Mouse (Mus musculus) right cerebral cortex, postnatal 25 days (tissue): ENCODE data around the gene St3gal3.

Experiments used
- DNase-seq: peaks from one replicate; pipeline ENCODE4 v3.0.0; 2022

The St3gal3 gene

DNA sequence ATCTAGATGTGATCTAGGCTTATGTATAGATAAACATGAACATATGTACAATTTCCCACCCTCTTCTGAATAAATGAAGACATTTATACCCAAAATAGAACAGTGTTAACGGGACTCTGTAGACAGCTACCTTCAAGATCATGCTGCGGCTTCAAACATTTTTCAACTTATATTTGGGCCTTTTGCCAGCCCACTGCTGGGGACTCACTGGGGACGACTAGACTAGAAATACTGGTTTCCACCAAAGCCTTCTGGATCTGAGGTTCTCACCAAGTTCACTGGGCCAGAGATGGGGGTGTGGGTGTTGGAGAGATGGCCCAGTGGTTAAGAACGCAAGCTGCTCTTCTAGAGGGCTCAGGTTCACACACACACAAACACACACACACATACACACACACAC, 49.7 kb downstream of the St3gal3 start:
- DNase-seq: no peak

DNA sequence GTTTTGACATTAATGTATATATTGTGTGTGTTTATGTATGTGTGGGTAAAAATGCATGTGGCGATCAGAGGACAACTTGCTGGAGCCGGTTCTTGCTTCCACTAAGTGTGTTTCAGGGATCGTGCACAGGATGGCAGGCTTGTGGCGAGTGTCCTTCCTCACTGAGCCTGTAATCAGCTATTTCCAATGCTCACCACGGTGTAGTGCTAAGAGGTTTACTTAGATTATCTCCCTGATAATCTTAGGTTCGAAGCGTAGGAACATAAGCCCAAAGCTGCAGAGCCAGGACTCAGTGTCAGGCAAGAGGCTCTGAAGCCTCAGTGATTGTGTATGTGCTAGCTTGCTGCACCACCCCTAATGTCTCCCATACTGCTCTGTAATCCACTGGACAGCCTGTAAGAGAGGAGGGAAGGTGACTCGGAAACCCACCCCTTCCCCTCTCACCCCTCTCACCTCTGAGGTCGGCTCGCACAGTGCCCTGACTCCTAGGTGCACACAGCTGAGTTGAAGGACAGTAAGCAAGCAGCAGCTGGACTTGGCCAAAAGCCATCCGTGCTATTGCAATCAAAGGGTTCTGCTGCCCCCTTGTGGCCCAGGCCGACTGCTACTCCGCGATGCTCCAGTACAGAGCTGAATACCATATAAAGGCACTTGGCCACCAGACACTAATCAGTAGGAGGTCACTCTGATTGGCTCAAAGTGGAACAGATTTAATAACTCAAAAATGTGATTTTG, 51.3 kb downstream of the St3gal3 start:
- peak; percentile 89 for DNase-seq

DNA sequence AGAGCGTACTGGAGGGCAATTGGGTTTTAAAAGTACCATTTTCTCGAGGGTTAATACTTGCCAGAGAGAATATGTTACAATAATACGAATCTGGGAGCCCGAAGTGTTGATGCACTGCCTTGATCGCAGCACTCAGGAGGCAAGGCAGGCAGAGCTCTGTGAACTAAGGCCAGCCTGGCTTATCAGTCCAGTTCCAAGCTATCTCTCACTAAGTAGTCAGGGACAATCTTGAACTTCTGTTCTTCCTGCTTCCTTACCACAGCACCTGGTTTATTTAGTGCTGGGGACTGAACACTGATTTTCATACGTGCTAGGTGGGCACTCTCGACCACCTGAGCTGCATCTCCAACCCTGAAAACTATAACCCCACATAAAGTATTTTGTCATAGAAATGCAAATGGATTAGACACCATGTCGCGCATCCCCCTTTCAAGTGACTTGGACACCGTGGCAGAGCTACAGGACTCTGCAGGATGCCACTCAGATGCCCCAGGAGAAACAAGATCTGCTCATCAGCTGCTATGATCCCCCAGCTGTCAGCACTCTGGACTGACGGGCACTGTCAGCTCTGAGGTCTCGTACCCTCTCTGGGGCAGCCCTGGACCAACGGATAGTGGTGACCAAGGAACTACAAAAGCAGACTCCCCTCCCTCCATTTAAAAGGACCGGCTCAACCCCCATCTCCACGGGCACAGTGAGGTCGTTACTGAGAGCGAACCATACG, 52.9 kb downstream of the St3gal3 start:
- no peak for DNase-seq

DNA sequence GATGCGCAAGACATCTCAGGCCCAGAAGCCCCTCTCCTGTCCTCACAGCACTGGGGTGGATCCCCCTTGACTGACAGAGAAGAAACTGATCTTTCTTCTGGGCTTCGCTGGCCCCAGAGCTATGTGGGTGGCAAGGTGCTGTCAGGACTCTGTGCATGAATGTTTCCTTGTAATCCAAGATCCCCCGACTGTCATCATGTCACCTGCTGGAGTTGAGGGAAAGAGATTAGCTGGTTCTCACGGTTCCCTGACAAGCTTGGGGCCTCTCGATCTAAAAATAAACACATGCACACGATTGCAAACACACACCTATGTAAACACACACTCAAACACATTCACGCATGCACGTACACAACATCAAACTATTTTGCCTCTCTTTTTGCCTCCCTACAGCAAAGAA, 54.2 kb downstream of the St3gal3 start:
- no peak for DNase-seq

DNA sequence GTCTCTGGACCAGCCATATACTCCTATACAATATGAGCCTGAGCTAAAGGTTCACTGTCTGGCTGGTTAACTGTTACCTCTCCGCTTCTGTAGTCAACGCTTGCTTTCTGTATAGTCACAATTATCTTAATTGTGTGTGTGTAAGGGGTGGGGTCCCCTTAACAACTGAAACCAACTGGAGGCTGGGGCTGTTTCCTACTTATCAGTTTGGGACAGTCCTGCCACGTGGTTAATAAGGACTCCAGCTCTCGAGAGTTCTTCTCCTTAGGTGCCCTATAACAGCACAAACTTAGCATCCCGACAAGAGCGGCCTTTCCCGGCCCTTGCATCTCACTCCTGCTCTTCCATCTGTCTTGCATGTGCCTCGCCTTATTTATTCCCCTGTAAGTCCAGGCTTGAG, 55.5 kb downstream of the St3gal3 start:
- DNase-seq: no peak

DNA sequence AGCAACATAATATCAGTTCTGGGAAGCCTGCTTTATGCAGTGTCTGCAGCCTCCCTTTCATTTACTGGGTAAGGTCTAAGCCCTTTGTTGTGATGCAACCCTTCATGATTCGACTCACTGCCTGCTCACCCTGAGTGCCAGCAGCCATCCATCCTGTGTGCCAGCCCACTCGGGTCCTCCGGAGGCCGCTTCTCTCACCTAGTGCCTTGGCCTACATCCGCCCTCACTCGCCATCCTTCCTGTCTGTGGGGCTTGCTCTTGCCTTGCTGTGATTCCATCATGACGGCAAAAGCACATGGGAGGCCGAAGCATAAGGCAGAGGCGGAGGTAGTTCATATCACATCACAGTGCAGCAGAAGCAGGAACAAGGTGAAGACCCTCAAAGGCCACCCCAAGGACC, 56.1 kb downstream of the St3gal3 start:
- DNase-seq: no peak

DNA sequence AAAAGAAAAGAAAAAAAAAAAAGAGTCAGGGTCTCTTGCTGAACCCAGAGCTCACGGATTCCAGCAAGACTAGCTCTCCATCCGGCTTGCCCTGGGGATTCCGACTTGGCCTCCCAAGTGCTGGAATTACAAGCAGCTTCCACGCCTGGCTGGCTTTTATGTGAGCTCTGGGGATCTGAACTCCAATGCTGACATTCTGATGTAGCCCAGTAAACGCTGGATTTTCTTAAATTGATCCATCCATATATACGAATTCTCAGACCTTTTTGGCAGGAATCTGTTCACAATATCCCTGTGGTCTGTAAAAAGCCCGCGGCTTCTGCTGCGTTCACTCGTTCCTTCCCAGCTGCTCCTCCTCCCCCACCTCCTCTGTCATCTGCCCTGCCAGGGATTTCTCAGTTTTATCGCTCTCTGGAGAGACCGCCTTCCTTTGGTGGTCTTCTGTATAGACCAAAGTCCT, 57.4 kb downstream of the St3gal3 start:
- no peak for DNase-seq

DNA sequence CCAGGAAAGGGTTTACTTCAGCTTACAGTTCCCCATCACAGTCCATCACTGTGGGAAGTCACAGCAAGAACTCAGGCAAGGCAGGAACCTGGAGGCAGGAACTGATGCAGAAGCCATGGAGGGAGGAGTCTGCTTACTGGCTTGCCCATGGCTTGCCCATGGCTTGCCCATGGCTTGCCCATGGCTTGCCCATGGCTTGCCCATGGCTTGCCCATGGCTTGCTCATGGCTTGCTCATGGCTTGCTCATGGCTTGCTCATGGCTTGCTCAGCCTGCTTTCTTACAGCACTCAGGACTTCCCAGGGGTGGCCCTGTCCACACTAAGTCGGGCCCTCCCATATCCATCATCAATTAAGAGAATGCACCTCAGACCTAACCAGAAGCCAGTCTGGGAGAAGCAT, 58.1 kb downstream of the St3gal3 start:
- no peak for DNase-seq

DNA sequence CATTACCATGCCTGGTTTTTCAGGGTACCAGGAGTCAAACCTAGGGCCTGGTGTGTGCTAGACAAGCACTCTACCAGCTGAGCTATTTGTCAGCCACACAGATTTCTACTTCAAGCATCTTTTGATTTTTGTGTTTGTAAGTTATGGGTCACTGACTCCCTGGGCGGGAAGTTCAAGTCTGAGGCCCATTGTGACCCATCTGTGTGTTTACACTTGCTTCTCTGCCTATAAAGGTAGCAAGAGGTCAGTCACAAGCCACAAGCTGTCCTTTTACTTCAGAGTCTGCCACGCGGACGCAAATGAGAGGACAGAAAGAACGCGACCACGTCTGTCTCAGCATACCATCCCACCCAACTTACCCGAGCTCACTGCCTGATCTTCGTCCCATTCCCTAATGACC, 59.4 kb downstream of the St3gal3 start:
- DNase-seq: no peak

DNA sequence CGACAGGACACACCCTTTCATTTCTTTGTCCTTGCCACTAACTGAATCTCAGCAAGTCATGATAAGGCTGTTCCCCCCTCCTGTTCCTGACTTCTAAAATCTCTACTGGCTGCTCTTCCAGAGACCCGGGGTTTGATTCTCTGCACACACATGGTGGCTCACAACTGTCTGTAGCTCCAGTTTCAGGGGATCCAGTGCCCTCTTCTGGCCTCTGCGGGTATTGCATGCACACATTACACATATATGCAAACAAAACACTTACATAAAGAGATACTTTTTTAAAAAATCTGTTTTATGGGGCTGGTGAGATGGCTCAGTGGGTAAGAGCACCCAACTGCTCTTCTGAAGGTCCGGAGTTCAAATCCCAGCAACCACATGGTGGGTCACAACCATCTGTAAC, 60.5 kb downstream of the St3gal3 start:
- no peak for DNase-seq

DNA sequence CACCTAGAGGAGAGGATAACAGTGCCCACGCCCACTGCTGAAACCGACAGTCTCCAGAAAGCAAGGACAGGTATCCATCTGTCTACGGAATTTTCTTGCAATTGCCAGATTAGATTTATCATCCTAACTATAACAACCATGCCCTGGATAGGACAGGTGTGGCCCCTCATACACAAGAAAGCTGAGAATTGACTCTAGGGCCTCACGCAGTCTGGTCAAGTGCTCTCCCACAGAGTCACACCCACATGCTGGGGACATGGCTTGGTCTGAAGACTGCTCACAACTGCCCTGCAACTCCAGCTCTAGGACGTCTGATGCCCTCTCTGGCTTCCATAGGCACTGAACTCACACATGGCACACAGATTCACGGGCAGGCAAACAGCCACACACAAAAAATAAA, 61.6 kb downstream of the St3gal3 start:
- no peak for DNase-seq

DNA sequence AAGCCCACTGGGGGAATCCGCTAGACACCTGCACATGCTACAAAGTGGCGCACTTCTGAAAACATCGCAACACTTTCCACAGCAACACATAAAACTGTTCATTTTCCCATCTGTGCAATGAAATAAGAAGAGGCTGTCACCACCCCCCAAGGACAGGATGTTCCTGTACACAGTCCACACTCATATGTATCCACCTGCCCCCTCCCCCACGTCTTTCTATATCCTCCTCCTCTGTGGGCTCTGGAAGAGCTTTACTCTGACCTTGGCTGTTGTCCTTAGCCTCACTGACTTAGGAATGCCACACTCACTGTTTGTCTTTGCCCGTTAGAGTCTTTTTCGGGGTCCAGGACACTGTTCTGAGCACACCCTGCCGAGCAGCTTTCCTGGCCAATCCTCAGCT, 62.8 kb downstream of the St3gal3 start:
- DNase-seq: no peak

DNA sequence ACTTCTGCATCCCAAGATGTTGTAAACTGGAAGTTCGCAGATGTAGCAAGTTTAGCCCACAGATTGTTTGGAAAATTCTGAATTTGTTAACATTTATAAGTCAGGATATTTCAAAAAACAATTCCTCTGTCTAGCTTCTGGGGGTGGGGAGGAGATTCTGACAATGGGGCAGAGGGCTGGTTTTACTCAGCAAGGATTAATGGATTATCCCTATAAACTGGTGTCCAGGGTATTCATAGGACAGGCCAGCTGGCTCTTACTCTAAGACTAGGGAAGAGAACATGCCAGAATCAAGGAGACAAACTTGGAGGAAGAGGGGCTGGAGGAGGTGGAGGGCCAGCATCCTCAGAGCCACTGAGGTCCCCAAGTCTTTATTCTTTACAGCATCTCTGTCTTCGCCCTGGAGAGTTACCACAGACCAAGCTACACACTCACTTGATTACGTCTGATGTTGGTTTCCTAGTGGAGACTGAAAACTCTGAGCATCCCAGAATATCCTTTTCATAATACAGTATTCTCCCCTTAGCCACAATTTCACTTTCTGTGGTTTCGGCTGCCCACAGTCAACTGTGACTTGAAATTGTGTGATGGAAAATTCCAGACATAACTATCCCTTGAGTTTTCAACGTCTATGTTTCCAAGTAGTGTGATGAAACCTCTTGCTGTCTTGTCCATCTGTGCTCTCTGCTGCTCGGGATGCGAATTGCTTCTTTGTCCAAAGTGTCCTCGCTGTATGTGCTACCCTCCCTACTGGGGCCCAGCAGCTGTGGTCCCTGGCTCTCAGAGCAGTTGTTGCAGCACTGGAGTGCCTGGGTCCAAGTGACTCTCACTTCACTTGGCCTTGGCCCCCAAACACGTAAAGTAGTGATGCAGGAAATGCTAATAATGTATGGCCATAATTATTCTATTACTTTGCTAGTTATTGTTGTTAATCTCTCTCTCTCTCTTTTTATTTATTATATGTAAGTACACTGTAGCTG, 64.2 kb downstream of the St3gal3 start:
- DNase-seq: no peak

DNA sequence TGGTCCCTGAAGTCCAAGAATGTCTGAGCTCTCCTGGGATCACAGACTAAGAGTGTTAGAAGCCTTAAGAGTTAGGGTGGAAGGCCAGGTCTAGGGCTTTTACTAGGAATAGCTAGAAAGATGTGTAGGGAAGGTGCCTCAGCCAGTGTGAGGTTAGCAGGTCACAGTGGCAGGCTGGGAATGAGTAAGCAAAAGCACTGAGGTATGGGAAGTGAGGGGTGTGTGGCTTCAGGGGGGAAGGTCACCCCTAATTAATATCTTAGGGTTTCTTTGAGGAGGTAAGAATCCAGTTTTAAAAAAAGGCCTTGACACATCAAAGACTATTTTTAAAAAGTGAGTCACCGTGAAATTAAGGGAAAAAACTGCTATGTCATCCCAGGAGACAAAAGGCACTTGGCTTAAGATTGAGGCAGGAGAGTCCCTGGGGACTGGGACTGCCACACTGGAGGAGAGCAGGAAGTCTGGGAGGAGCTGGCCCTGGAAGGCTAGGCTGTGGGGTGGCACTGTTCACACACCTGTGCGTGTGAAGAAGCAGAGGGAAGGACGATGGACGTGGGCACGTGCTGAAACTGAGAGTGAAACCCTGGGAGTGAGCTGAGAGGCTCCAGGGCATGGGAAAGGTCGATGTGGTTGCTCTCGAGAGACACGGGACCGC, 72.8 kb downstream of the St3gal3 start:
- DNase-seq: no peak

DNA sequence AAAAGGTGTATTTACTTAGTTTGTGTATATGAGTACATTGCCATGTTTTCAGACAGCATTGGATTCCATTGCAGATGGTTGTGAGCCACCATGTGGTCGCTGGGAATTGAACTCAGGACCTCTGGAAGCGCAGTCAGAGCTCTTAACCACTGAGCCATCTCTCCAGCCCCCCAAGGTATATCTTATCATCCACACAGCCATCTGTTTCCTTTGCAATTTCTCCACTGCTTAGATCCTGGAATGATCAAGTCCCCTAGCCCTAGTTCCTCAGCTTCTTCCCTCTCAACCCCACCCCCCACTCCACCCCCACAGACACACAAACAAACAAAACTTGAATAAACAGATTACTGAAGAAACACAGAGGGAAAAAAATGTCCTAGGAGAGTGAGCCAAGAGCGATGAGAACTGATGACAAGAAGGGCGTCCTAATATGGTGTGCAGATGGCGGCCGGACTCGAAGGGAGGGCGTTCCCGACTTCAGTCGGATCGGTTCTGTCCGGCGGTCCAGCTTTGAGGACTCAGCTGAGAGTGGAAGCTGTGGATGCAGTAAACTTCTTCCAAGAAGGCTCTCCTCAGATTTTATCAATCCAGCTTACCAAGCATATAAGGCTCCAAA, 73.7 kb downstream of the St3gal3 start:
- no peak for DNase-seq

DNA sequence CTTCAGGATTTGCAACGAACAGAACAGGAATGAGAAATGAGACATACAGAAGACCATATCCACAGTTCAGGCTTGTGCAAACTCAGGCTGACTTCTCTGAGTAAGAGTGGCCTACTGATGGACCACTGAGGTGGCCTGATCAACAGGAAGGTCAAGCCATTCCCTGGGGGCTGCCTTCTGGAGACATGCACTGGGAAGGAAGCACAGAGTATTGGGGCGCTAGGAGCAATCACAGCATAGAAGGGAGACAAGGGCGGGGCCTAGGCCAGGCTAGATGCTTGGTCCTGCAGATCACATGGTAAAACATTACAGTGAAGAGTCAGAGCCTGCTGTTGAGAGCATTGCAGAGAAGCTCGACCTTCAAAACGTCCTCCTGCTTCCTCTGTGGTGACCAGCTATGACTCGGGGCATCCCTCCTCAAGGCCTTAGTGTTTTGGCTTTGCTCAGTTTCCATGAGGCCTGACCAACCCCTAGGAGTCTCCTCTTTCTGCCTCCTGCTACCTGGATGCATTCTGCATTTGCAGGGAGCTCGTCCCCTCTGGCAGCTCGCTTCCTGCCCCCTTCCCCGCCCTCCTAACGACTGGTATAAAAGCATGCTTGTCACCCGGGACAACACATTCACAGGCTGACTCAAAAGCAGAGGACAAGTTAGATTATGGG, 74.8 kb downstream of the St3gal3 start:
- DNase-seq: no peak

DNA sequence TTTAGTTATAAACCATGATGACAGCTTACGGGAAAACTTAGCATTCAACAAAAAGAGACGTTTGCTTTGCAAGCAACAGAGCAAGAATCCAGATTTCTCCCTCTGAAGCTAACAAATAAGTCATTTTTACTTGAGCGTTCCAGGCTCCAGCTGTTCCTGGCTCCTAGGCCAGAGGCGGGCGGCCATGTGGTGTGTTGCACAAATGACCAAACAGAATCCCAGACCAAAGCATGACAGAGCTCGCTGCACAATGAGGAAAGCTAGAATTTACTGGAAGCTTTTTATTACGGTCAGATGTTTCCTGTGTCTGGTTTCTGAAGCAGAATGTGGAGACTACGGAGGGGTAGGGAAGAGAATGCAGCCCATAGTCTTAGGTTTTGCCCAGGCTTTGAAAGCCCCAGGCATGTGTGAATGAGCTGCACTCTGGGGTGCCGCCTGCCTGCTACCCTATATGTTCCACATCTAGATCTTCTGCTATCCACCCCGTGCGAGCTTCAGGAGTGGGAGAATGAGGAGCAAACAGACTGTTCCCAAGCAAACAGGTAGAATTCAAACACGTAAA, 76.5 kb downstream of the St3gal3 start:
- DNase-seq: no peak

DNA sequence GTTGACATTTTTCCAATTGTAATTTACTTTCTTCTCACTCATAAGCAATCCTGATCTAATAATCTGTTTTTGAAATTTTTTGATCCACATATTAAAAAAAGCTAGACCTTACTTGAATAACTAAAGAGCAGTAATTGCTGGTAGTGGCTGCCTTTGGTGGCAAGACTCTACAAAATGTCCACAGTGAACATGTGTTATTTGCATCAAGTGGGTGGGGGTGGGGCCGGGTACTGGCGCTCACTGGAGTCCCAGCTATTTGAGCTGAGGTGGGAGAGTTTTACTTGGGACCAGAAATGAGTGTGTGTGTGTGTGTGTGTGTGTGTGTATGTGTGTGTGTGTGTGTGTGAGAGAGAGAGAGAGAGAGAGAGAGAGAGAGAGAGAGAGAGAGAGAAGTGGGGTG, 77.6 kb downstream of the St3gal3 start:
- no peak for DNase-seq

DNA sequence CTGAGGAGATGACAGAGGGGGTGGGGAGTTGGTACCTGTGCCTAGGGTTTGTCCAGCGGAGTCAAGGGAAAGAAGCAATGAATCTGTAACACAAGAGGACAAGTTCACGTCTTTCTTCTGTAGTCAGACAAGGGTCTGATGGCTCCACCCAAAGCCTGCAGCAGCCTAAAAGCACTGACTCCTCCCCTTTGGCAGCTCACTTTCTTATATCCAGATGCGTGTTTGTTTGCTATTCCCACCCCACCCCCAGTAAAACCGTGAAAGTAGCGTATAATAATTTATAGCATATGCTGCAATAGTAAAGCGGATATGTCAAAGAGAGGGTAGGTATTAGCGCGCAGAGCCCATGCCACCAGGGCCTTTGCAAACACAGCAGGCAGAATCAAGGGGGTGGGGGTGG, 80.1 kb downstream of the St3gal3 start:
- DNase-seq: no peak

DNA sequence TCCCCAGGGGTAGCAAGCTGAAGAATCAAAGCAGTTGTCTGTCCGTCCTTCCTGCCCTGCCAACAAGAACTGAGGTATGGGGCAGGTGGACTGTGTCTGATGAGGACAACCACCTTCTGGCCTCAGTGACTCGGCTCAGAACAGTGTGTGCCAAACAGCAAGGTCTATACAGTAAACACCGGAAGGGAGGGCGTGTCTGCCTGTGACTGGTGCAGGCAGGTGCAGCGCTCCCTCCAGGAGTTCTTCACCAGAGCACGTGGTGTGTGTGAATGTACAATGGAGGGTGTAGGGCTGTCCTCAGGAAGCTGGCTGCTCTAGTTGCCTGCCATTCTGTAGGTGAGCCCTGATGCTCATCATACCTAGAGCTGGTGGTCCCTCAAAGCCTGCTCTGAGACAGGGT, 80.8 kb downstream of the St3gal3 start:
- no peak for DNase-seq

DNA sequence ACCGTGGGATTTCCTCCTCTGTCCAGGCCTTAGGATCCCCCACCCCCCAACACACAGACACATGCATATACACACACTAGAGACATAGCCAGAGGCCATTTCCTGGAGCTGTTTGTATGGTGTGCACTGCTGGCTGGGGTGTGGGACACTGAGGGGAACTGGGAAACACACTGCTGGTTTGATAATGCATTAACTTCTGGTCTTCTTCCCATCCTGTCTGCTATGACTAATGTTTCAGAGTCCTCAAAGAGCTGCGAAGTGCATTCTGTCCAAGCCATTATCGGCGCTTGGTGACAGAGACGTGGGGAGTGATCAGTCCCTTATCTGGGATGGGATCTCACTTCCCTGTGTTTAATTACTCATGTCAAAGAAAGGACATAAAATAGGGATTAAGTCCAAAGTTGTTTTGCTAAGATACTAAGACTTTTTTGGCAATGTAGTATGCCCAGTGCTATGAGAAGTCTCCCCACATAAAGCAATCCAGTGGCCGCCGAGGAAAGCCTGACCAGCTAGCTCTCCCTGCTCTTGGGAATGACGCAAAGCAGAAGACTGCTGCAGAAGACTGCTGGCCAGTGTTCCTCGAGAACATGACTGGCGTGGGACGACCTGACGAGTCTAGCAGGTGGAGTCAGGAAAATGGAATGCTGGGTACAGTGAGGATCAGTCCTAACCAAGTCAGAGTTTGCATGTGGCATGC, 85.0 kb downstream of the St3gal3 start:
- no peak for DNase-seq
